Mouse (Mus musculus) gastrocnemius, postnatal 25 days (tissue): Measurements from ENCODE around the gene Lmbr1l. TPM values are rescaled to one million over a fixed set of nuclear protein-coding genes. Genes with fewer than 3 reads are reported as not detected.
"Not testable (repeated sequence)": the region's sequence is repeated elsewhere in the genome, so short reads cannot be mapped to it uniquely, and the experiment has no call there.

Experiments used
- DNase-seq: peaks from one replicate; pipeline ENCODE4 v3.0.0; 2022
- total RNA-seq, 2 experiments: library from RNA; stranded (reverse); gene quantifications; 1 replicate in 1 of 2; 2 replicates in 1 of 2; pipeline ENCODE4 v1.2.3; 2021

The Lmbr1l gene
- total RNA-seq, 2 experiments from 2014 or later, result 6.1 to 6.6 TPM

- peak; percentile 92 for DNase-seq
Observed at GRCm38 (mm10) chr15:98934217-98934839, 16.3 kb upstream of the Lmbr1l start, which contains the start of gene Tuba1b. TSS of gene Tuba1b (minus strand) at chr15:98934565.

- DNase-seq, result peak; percentile 91
Observed at GRCm38 (mm10) chr15:98933833-98934216, 15.8 kb upstream of the Lmbr1l start.

- DNase-seq, result not testable (repeated sequence)
Observed at GRCm38 (mm10) chr15:98933004-98933671, 15.1 kb upstream of the Lmbr1l start.

- no peak for DNase-seq
Observed at GRCm38 (mm10) chr15:98930998-98931397, 13.0 kb upstream of the Lmbr1l start.

GRCm38 (mm10) chr15:98930017-98930734 lies 12.1 kb upstream of the Lmbr1l start:
- no peak for DNase-seq

- peak; percentile 59 for DNase-seq
Observed at GRCm38 (mm10) chr15:98928598-98929240, 10.7 kb upstream of the Lmbr1l start.

- DNase-seq, result no peak
Observed at GRCm38 (mm10) chr15:98927566-98927965, 9.5 kb upstream of the Lmbr1l start.

- DNase-seq, result no peak
Observed at GRCm38 (mm10) chr15:98924682-98925081, 6.7 kb upstream of the Lmbr1l start.

GRCm38 (mm10) chr15:98923031-98923537 lies 5.1 kb upstream of the Lmbr1l start:
- DNase-seq, result no peak

- DNase-seq, result no peak
Observed at GRCm38 (mm10) chr15:98922581-98922980, 4.5 kb upstream of the Lmbr1l start.

GRCm38 (mm10) chr15:98921510-98921909 lies 3.5 kb upstream of the Lmbr1l start:
- no peak for DNase-seq

- not testable (repeated sequence) for DNase-seq
Observed at GRCm38 (mm10) chr15:98918499-98918895, 466 bp upstream of the Lmbr1l start.

- no peak for DNase-seq
Observed at GRCm38 (mm10) chr15:98917091-98917490, 940 bp downstream of the Lmbr1l start.

GRCm38 (mm10) chr15:98916016-98916415 lies 2.0 kb downstream of the Lmbr1l start:
- no peak for DNase-seq

- no peak for DNase-seq
Observed at GRCm38 (mm10) chr15:98914903-98915302, 3.1 kb downstream of the Lmbr1l start.

- no peak for DNase-seq
Observed at GRCm38 (mm10) chr15:98904692-98905091, 13.3 kb downstream of the Lmbr1l start.

- no peak for DNase-seq
Observed at GRCm38 (mm10) chr15:98902600-98902999, 15.4 kb downstream of the Lmbr1l start.

GRCm38 (mm10) chr15:98901530-98901929 lies 16.5 kb downstream of the Lmbr1l start:
- DNase-seq, result no peak

GRCm38 (mm10) chr15:98897928-98898800 lies 19.9 kb downstream of the Lmbr1l start, which contains the start of gene Dhh:
TSS of gene Dhh (minus strand) at chr15:98898540.
- no peak for DNase-seq

GRCm38 (mm10) chr15:98897495-98897894 lies 20.5 kb downstream of the Lmbr1l start:
- DNase-seq, result no peak
